Mouse (Mus musculus) embryonic facial prominence, embryonic 10.5 days (tissue): Measurements from ENCODE around the gene Aqp7. TPM values are rescaled to one million over a fixed set of nuclear protein-coding genes. Genes with fewer than 3 reads are reported as not detected.

Experiments
- DNase-seq: peaks from one replicate; pipeline ENCODE4 v3.0.0-alpha.2; 2017; ENCODE audit warnings: low spot score
- H3K27ac ChIP-seq: fragments of 300-500 bp; sonication (generic); replicated peaks from 2 replicates; pipeline ENCODE4 v1.5.1; 2016; ENCODE audit warnings: mild to moderate bottlenecking
- H3K27me3 ChIP-seq: fragments of 300-500 bp; sonication (generic); replicated peaks from 2 replicates; pipeline ENCODE4 v1.6.1; 2016; ENCODE audit warnings: low read depth, mild to moderate bottlenecking; ENCODE audit not compliant: poor library complexity, severe bottlenecking
- H3K36me3 ChIP-seq: fragments of 300-500 bp; sonication (generic); replicated peaks from 2 replicates; pipeline ENCODE4 v1.6.1; 2016; ENCODE audit warnings: mild to moderate bottlenecking, moderate library complexity
- H3K4me1 ChIP-seq: fragments of 300-500 bp; sonication (generic); 2 replicates; pipeline ENCODE4 v1.6.1; 2016
- H3K4me3 ChIP-seq: fragments of 300-500 bp; sonication (generic); 2 replicates; pipeline ENCODE4 v1.5.1; 2016; ENCODE audit warnings: mild to moderate bottlenecking, moderate library complexity
- H3K9me3 ChIP-seq: fragments of 300-500 bp; sonication (generic); 2 replicates; pipeline ENCODE4 v1.6.1; 2016; ENCODE audit warnings: mild to moderate bottlenecking
- WGBS: fragments of 180-500 bp; shearing (Covaris S2); methylation state at CpG from one replicate; pipeline ENCODE4 v1.1.7; 2016; 5-methylcytosine and 5-hydroxymethylcytosine counted together
- polyA plus RNA-seq: library from polyadenylated mRNA; unstranded; fragments of >200 nt; fragmentation: Nextera tagmentation; extraction: Ambion mirVana; gene quantifications from 2 replicates; pipeline ENCODE4 v1.2.1, GENCODE M21; 2016

Aqp7 gene
- polyA plus RNA-seq, 1 experiment from 2014 or later: not detected

- peaks cover 54% of the 10 kb centered on the region for H3K36me3 ChIP-seq
- H3K4me1 ChIP-seq: peaks cover 13% of the 10 kb centered on the region
- no peaks in the 10 kb centered on the region for H3K27me3 ChIP-seq
- 87% methylated on average over 3 of the region's 3 CpGs for WGBS
- H3K27ac ChIP-seq: no peak overlapping the region
- no peak for DNase-seq
- no peak overlapping the region for H3K4me3 ChIP-seq
- H3K9me3 ChIP-seq: no peaks in the 10 kb centered on the region
These were observed 20.1 kb downstream of the Aqp7 start for GRCm38 (mm10) chr4:41027872-41028271.

GRCm38 (mm10) chr4:41026086-41026787, 21.7 kb downstream of the Aqp7 start:
- H3K27me3 ChIP-seq: no peaks in the 10 kb centered on the region
- H3K4me1 ChIP-seq: peaks cover 4% of the 10 kb centered on the region; the same call in 1 of the 2 replicates
- H3K27ac ChIP-seq: no peak overlapping the region
- H3K9me3 ChIP-seq: no peaks in the 10 kb centered on the region
- no peak for DNase-seq
- WGBS: 55% methylated on average over 8 of the region's 8 CpGs
- no peak overlapping the region for H3K4me3 ChIP-seq
- H3K36me3 ChIP-seq: peaks cover 68% of the 10 kb centered on the region

- no peak for DNase-seq
- Histone ChIP-seq H3K27ac (no peak overlapping the region), H3K36me3 (peaks cover 82% of the 10 kb centered on the region), H3K4me3 (no peak overlapping the region), H3K9me3 (no peaks in the 10 kb centered on the region), H3K4me1 (no peaks in the 10 kb centered on the region), H3K27me3 (no peaks in the 10 kb centered on the region)
- 89% methylated on average over 5 of the region's 5 CpGs for WGBS
These were observed 26.8 kb downstream of the Aqp7 start for GRCm38 (mm10) chr4:41021094-41021493.

- WGBS: 91% methylated on average over 5 of the region's 5 CpGs
- H3K36me3 ChIP-seq: peaks cover 88% of the 10 kb centered on the region
These were observed 32.1 kb downstream of the Aqp7 start for GRCm38 (mm10) chr4:41015798-41016197.

GRCm38 (mm10) chr4:41013351-41013750, 34.6 kb downstream of the Aqp7 start:
- no peak overlapping the region for H3K27ac ChIP-seq
- no peaks in the 10 kb centered on the region for H3K9me3 ChIP-seq
- no peaks in the 10 kb centered on the region for H3K4me1 ChIP-seq
- H3K4me3 ChIP-seq: no peak overlapping the region
- peaks cover 92% of the 10 kb centered on the region for H3K36me3 ChIP-seq
- DNase-seq: no peak
- WGBS: 94% methylated on average over 3 of the region's 3 CpGs
- no peaks in the 10 kb centered on the region for H3K27me3 ChIP-seq

More at GRCm38 (mm10) chr4:41015798-41016197, 32.1 kb downstream of the Aqp7 start:
- H3K27ac ChIP-seq: no peak overlapping the region
- H3K9me3 ChIP-seq: no peaks in the 10 kb centered on the region
- H3K4me1 ChIP-seq: no peaks in the 10 kb centered on the region
- no peaks in the 10 kb centered on the region for H3K27me3 ChIP-seq
- DNase-seq: no peak
- H3K4me3 ChIP-seq: no peak overlapping the region

- H3K27me3 ChIP-seq: no peaks in the 10 kb centered on the region
- H3K36me3 ChIP-seq: peaks cover 100% of the 10 kb centered on the region
- 90% methylated on average over 9 of the region's 9 CpGs for whole genome bisulfite sequencing
- H3K27ac ChIP-seq: no peak overlapping the region
- DNase-seq: no peak
- no peaks in the 10 kb centered on the region for H3K9me3 ChIP-seq
- H3K4me3 ChIP-seq: no peak overlapping the region
- H3K4me1 ChIP-seq: no peaks in the 10 kb centered on the region
These were observed 46.9 kb downstream of the Aqp7 start for GRCm38 (mm10) chr4:41000842-41001639.

- H3K4me3 ChIP-seq: no peak overlapping the region
- H3K27ac ChIP-seq: no peak overlapping the region
- no peaks in the 10 kb centered on the region for H3K27me3 ChIP-seq
- DNase-seq: no peak
- no peaks in the 10 kb centered on the region for H3K9me3 ChIP-seq
- 88% methylated on average over 1 of the region's 1 CpGs for WGBS
- H3K4me1 ChIP-seq: no peaks in the 10 kb centered on the region
- peaks cover 100% of the 10 kb centered on the region for H3K36me3 ChIP-seq
These were observed 47.7 kb downstream of the Aqp7 start for GRCm38 (mm10) chr4:41000271-41000670.

GRCm38 (mm10) chr4:40997916-40998315, 50.0 kb downstream of the Aqp7 start:
- peaks cover 100% of the 10 kb centered on the region for H3K36me3 ChIP-seq
- no peaks in the 10 kb centered on the region for H3K27me3 ChIP-seq
- 94% methylated on average over 4 of the region's 4 CpGs for WGBS
- no peak for DNase-seq
- no peaks in the 10 kb centered on the region for H3K4me1 ChIP-seq
- no peaks in the 10 kb centered on the region for H3K9me3 ChIP-seq
- H3K4me3 ChIP-seq: no peak overlapping the region
- no peak overlapping the region for H3K27ac ChIP-seq

- Histone ChIP-seq H3K4me1 (no peaks in the 10 kb centered on the region), H3K9me3 (no peaks in the 10 kb centered on the region), H3K27ac (no peak overlapping the region), H3K27me3 (no peaks in the 10 kb centered on the region), H3K4me3 (no peak overlapping the region), H3K36me3 (peaks cover 100% of the 10 kb centered on the region)
- WGBS: 95% methylated on average over 6 of the region's 6 CpGs
- no peak for DNase-seq
These were observed 51.6 kb downstream of the Aqp7 start for GRCm38 (mm10) chr4:40996302-40996701.

GRCm38 (mm10) chr4:40989633-40990032, 58.3 kb downstream of the Aqp7 start:
- H3K9me3 ChIP-seq: no peaks in the 10 kb centered on the region
- 83% methylated on average over 6 of the region's 6 CpGs for WGBS
- no peaks in the 10 kb centered on the region for H3K4me1 ChIP-seq
- H3K4me3 ChIP-seq: no peak overlapping the region
- DNase-seq: no peak
- peaks cover 100% of the 10 kb centered on the region for H3K36me3 ChIP-seq
- no peaks in the 10 kb centered on the region for H3K27me3 ChIP-seq
- H3K27ac ChIP-seq: no peak overlapping the region

- H3K36me3 ChIP-seq: peaks cover 99% of the 10 kb centered on the region
These were observed 64.3 kb downstream of the Aqp7 start for GRCm38 (mm10) chr4:40983686-40984085.

More at GRCm38 (mm10) chr4:40983686-40984085, 64.3 kb downstream of the Aqp7 start:
- H3K27me3 ChIP-seq: no peaks in the 10 kb centered on the region
- DNase-seq: no peak
- no peak overlapping the region for H3K27ac ChIP-seq
- H3K9me3 ChIP-seq: no peaks in the 10 kb centered on the region
- no peak overlapping the region for H3K4me3 ChIP-seq
- H3K4me1 ChIP-seq: no peaks in the 10 kb centered on the region
- WGBS: 88% methylated on average over 1 of the region's 1 CpGs
